Mouse (Mus musculus) kidney, postnatal 0 days (tissue): ENCODE data around the gene Syne1. TPM values are rescaled to one million over a fixed set of nuclear protein-coding genes. Genes with fewer than 3 reads are reported as not detected.

Experiments
- ATAC-seq: fragments of 200-750 bp; cut with Nextera tagmentation; replicated peaks from 2 replicates; pipeline ENCODE4 v1.8.0; 2017; ENCODE audit warnings: low read depth, moderate number of reproducible peaks, moderate TSS enrichment, moderate library complexity; ENCODE audit not compliant: low FRiP score
- DNase-seq: peaks from one replicate; pipeline ENCODE4 v3.0.0-alpha.2; 2016; ENCODE audit warnings: low spot score
- H3K27ac ChIP-seq: fragments of 300-500 bp; sonication (generic); 2 replicates; pipeline ENCODE4 v1.5.1; 2014; ENCODE audit warnings: mild to moderate bottlenecking
- H3K27me3 ChIP-seq: fragments of 300-500 bp; sonication (generic); 2 replicates; pipeline ENCODE4 v1.6.1; 2014; ENCODE audit warnings: low read length, mixed read lengths; ENCODE audit not compliant: insufficient read depth
- H3K36me3 ChIP-seq: fragments of 300-500 bp; sonication (generic); 2 replicates; pipeline ENCODE4 v1.6.1; 2014; ENCODE audit warnings: low read length, mixed read lengths; ENCODE audit not compliant: insufficient read depth
- H3K4me1 ChIP-seq: fragments of 300-500 bp; sonication (generic); replicated peaks from 2 replicates; pipeline ENCODE4 v1.6.1; 2014; ENCODE audit warnings: antibody characterized with exemption, low read length, mixed read lengths; ENCODE audit not compliant: insufficient read depth
- H3K4me2 ChIP-seq: fragments of 300-500 bp; sonication (generic); 2 replicates; pipeline ENCODE4 v1.6.1; 2014; ENCODE audit warnings: mild to moderate bottlenecking, low read length, moderate library complexity, mixed read lengths
- H3K4me3 ChIP-seq: fragments of 300-500 bp; sonication (generic); replicated peaks from 2 replicates; pipeline ENCODE4 v1.5.1; 2014; ENCODE audit warnings: low read depth, low read length
- H3K9ac ChIP-seq: fragments of 300-500 bp; sonication (generic); 2 replicates; pipeline ENCODE4 v1.6.1; 2014; ENCODE audit warnings: low read depth, low read length
- H3K9me3 ChIP-seq: fragments of 300-500 bp; sonication (generic); replicated peaks from 2 replicates; pipeline ENCODE4 v1.6.1; 2016; ENCODE audit warnings: low read length, inconsistent platforms, mixed read lengths
- CTCF ChIP-seq: IDR thresholded peaks from 2 replicates; pipeline ENCODE4 v1.5.1; 2016; ENCODE audit warnings: antibody characterized with exemption, low read depth, mild to moderate bottlenecking, moderate library complexity
- WGBS: fragments of 180-500 bp; shearing (Covaris S2); extraction: QIAGEN DNeasy Blood & Tissue Kit; methylation state at CpG from one replicate; pipeline ENCODE4 v1.1.7; 2014; 5-methylcytosine and 5-hydroxymethylcytosine counted together
- polyA plus RNA-seq: library from polyadenylated mRNA; unstranded; fragments of >200 nt; fragmentation: Nextera tagmentation; extraction: Ambion mirVana; gene quantifications from 2 replicates; pipeline ENCODE4 v1.2.1, GENCODE M21; 2015

Syne1 gene
- polyA plus RNA-seq, 1 experiment from 2014 or later, result 5.2 TPM

DNA sequence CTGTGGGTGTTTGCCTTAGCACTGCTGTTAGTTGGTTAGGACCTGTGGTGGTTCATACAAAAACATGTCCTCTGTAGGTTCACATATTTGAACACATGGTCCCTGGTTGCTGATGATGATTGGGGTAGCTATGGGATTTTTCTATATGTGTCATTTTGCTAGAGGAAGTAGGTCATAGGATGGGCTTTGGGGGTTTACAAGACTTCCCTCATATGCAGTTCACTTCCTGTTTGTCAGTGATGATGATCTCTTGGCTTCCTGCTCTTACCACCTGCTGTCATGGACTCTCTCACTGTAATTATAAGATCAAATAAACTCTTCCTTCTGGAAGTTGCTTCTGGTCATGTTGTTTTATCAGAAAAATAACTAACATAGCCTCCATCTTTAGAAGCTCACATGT, 7.5 kb upstream of the Syne1 start:
- Histone ChIP-seq H3K27me3 (no peaks in the 10 kb centered on the region), H3K36me3 (no peaks in the 10 kb centered on the region), H3K4me3 (no peak overlapping the region), H3K9me3 (no peaks in the 10 kb centered on the region), H3K27ac (no peak overlapping the region), H3K9ac (no peak overlapping the region), H3K4me1 (no peaks in the 10 kb centered on the region), H3K4me2 (no peak overlapping the region)
- ATAC-seq (no peak), DNase-seq (no peak)
- TF ChIP-seq CTCF, result no peak

DNA sequence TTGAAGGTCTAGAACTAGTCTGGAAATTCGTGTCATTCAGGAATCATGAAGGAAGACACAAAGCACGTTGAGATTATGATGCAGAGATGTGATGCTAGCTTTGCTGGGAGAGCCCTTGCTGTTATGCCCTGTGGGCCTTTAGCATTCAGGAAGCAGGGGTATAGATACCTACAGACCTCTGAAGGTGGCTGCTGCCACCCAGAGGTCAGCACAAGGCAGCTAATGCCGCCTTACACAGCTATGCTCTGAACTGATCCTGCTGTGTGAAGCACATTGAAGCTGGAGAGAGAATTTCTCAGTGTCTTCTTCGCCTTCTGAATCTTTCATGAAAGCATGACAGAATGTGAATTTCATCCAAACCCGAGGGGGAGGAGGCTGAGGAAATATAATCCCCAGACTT, 3.7 kb upstream of the Syne1 start:
- no peak overlapping the region for H3K4me3 ChIP-seq
- 21% methylated on average over 5 of the region's 5 CpGs for WGBS
- DNase-seq (peak; percentile 24), ATAC-seq (0 out of 2 replicates have a peak, but pooled peaks have one; percentile 48)
- H3K27ac ChIP-seq, result no peak overlapping the region
- no peak overlapping the region for H3K9ac ChIP-seq
- H3K4me1 ChIP-seq, result no peaks in the 10 kb centered on the region
- peak; percentile 66 for TF ChIP-seq CTCF
- no peak overlapping the region for H3K4me2 ChIP-seq
- 0 out of 2 replicates have a peak, but pooled peaks cover 1% of the 10 kb centered on the region for H3K27me3 ChIP-seq
- no peaks in the 10 kb centered on the region for H3K36me3 ChIP-seq
- no peaks in the 10 kb centered on the region for H3K9me3 ChIP-seq

DNA sequence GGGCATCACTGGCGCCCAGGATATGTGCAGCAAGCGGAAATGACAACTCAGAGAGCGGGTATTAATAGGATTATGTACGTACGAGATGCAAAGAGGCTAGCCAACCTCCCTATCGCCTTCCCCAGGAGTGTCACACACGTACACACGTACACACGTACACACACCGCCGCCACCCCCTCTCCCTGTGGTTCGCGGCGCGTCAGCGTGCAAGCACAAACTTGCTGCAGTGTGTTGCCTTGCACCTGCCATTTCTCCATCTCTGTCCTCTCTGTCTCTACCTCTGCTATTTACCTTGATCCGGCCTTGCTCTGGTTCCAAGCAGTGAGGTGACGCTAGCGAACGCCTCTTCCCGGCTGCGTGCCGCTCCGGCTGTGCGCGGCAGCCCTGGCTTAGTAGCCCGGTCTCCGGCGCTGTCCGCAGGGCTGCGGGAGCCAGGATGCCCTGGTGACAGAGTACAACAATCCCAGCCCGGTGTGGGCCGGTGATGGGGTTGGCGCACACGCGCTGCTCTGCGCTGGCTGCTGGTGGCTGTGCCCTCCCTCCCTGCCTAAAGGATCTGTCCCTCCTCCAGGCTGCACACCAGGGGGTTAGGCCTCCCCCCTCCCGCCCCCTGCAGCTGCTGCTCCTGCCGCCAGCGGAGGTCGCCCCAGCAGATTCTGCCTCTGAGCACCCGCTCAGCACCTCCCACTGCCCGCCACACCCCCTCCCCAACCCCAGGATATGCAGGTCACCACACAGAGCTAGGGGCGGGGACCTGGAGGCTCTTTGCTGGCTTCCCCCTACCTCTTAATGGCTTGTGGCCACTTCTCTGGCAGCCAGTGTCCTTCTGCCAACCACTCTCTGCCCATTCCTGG, 887 bp downstream of the Syne1 start:
- Histone ChIP-seq H3K4me3 (peak overlapping the region; percentile 42), H3K4me2 (peak overlapping the region; percentile 84), H3K36me3 (no peaks in the 10 kb centered on the region), H3K9ac (peak overlapping the region; percentile 42), H3K4me1 (no peaks in the 10 kb centered on the region), H3K27ac (no peak overlapping the region), H3K27me3 (0 out of 2 replicates have a peak, but pooled peaks cover 2% of the 10 kb centered on the region), H3K9me3 (no peaks in the 10 kb centered on the region)
- peak; percentile 9; the same call in 1 of the 2 replicates for TF ChIP-seq CTCF
- peak; percentile 82 for ATAC-seq
- peak; percentile 43 for DNase-seq
- WGBS, result 2% methylated on average over 43 of the region's 44 CpGs

DNA sequence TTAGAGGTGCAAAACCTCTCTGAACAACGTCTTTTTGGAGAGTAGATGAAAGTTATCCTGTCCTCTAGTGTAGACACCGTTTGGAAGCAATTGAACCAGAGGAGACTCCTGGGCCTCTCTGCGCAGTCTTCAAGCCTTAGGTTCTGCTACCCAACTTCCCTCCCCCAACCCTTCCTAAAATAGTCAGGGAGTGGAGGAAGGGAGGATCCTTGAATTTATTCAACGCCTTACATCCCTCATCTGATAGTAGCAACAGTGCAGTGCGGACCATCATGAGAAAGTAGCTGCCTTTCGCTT, 1.5 kb downstream of the Syne1 start:
- Histone ChIP-seq H3K27me3 (0 out of 2 replicates have a peak, but pooled peaks cover 2% of the 10 kb centered on the region), H3K9me3 (no peaks in the 10 kb centered on the region), H3K27ac (no peak overlapping the region), H3K36me3 (no peaks in the 10 kb centered on the region), H3K4me3 (peak overlapping the region; percentile 42), H3K4me1 (no peaks in the 10 kb centered on the region), H3K4me2 (peak overlapping the region; percentile 84), H3K9ac (no peak overlapping the region)
- no peak for TF ChIP-seq CTCF
- WGBS, result 10% methylated on average over 6 of the region's 6 CpGs
- DNase-seq (peak; percentile 10), ATAC-seq (no peak)

DNA sequence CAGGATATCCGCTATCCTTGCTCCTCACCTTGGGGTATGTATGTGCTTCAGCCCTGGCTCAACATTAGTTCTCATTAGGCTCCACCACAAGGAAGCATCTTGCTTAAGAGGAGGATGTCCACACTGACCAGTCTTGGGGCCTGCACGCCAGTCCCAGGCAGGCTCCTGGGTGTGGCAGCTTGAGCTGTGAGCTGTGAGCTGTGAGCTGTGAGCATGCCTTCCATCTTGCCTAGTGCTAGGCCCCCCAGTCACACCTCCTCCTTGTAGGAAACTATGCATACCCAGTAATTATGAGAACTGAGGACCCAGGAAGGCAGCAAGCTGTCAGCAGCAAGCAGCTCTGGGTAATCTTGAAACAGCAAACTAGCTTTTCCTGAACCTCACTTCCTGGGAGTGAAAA, 2.6 kb downstream of the Syne1 start:
- no peaks in the 10 kb centered on the region for H3K9me3 ChIP-seq
- no peak overlapping the region for H3K4me3 ChIP-seq
- H3K27ac ChIP-seq, result no peak overlapping the region
- DNase-seq (no peak), ATAC-seq (no peak)
- H3K27me3 ChIP-seq, result 0 out of 2 replicates have a peak, but pooled peaks cover 2% of the 10 kb centered on the region
- WGBS, result 79% methylated on average over 2 of the region's 2 CpGs
- no peaks in the 10 kb centered on the region for H3K36me3 ChIP-seq
- no peaks in the 10 kb centered on the region for H3K4me1 ChIP-seq
- no peak overlapping the region for H3K9ac ChIP-seq
- no peak overlapping the region for H3K4me2 ChIP-seq
- no peak for TF ChIP-seq CTCF

DNA sequence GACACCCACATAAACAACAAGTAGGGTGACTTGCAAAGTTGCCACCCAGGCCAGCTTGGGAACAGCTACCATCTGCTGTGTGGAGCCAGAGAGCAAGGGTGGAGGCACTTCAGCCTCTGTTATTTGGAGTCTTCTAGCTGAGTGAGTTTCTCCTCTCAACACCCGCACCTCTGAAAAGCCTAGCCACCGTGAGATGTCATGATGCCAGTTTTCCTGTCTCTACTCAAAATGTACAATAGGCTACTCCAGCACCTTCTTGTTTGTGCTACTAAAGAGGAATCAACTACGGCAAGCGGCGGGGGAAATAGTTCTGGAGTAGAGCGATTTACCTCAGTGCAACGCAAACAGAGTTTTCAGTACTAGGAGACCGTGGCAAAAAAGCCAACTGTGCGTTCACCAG, 3.5 kb downstream of the Syne1 start:
- DNase-seq (no peak), ATAC-seq (no peak)
- Histone ChIP-seq H3K9me3 (no peaks in the 10 kb centered on the region), H3K27me3 (0 out of 2 replicates have a peak, but pooled peaks cover 2% of the 10 kb centered on the region), H3K36me3 (no peaks in the 10 kb centered on the region), H3K27ac (no peak overlapping the region), H3K4me2 (no peak overlapping the region), H3K4me1 (no peaks in the 10 kb centered on the region), H3K9ac (no peak overlapping the region), H3K4me3 (no peak overlapping the region)
- 85% methylated on average over 9 of the region's 9 CpGs for WGBS
- TF ChIP-seq CTCF, result no peak
